Mouse (Mus musculus) olfactory bulb, adult 2 months (tissue): ENCODE measurements at regions not wholly inside any gene's neighbourhood (a gene's known extent, or its start where the extent isn't known, plus 50 kb on each side); places are given as distances from the start of the nearest gene placed in this dataset.

Experiments
- H3K27ac ChIP-seq: fragments of 200-500 bp; 2 replicates; pipeline ENCODE4 v1.5.1; 2012; ENCODE audit warnings: low read depth, low read length; ENCODE audit not compliant: insufficient read depth
- H3K4me1 ChIP-seq: fragments of 200-500 bp; 2 replicates; pipeline ENCODE4 v1.6.1; 2012; ENCODE audit warnings: low read length; ENCODE audit not compliant: control insufficient read depth, insufficient read depth
- H3K4me3 ChIP-seq: fragments of 200-500 bp; 2 replicates; pipeline ENCODE4 v1.5.1; 2012; ENCODE audit warnings: mild to moderate bottlenecking, low read depth, low read length, moderate library complexity; ENCODE audit not compliant: insufficient read depth
- CTCF ChIP-seq: fragments of 200-500 bp; IDR thresholded peaks from 2 replicates; pipeline ENCODE4 v1.5.1; 2012; ENCODE audit warnings: low read depth, mild to moderate bottlenecking, low read length, moderate library complexity; ENCODE audit not compliant: insufficient read depth
- POLR2A ChIP-seq: fragments of 200-500 bp; IDR thresholded peaks from 2 replicates; pipeline ENCODE4 v1.6.1; 2012; ENCODE audit warnings: mild to moderate bottlenecking, low read depth, low read length, moderate library complexity; ENCODE audit not compliant: insufficient read depth
- WGBS: fragments of 180-500 bp; shearing (Covaris S2); methylation state at CpG from one replicate; pipeline ENCODE4 v1.1.7; 2018; 5-methylcytosine and 5-hydroxymethylcytosine counted together

- no peak overlapping the region for H3K4me3 ChIP-seq
- WGBS, result 63% methylated on average over 2 of the region's 2 CpGs
- no peak for TF ChIP-seq POLR2A
- no peak for TF ChIP-seq CTCF
- peaks cover 3% of the 10 kb centered on the region; the same call in 1 of the 2 replicates for H3K4me1 ChIP-seq
- no peak overlapping the region for H3K27ac ChIP-seq
Measured at GRCm38 (mm10) chr13:69416726-69417125, 116.8 kb upstream of the Nsun2 start.

- TF ChIP-seq POLR2A, result no peak
- TF ChIP-seq CTCF, result no peak
- 89% methylated on average over 14 of the region's 14 CpGs for WGBS
Measured at GRCm38 (mm10) chr13:69417855-69418478, 115.6 kb upstream of the Nsun2 start.

GRCm38 (mm10) chr13:69420166-69420565 is 113.4 kb upstream of the Nsun2 start:
- Histone ChIP-seq H3K4me1 (peaks cover 3% of the 10 kb centered on the region; the same call in 1 of the 2 replicates), H3K4me3 (no peak overlapping the region), H3K27ac (no peak overlapping the region)
- no peak for TF ChIP-seq POLR2A
- TF ChIP-seq CTCF, result no peak
- WGBS, result 80% methylated on average over 8 of the region's 8 CpGs

More at GRCm38 (mm10) chr13:69417855-69418478, 115.6 kb upstream of the Nsun2 start:
- H3K4me1 ChIP-seq, result peaks cover 3% of the 10 kb centered on the region; the same call in 1 of the 2 replicates
- no peak overlapping the region for H3K4me3 ChIP-seq
- H3K27ac ChIP-seq, result no peak overlapping the region

- TF ChIP-seq CTCF (no peak), POLR2A (no peak)
- H3K4me3 ChIP-seq, result no peak overlapping the region
- H3K27ac ChIP-seq, result no peak overlapping the region
- H3K4me1 ChIP-seq, result no peaks in the 10 kb centered on the region; the same call in 1 of the 2 replicates
Measured at GRCm38 (mm10) chr13:69421966-69422365, 111.6 kb upstream of the Nsun2 start.

GRCm38 (mm10) chr13:69426117-69426516 is 107.4 kb upstream of the Nsun2 start:
- no peak for TF ChIP-seq CTCF
- H3K4me1 ChIP-seq, result no peaks in the 10 kb centered on the region; the same call in 1 of the 2 replicates
- WGBS, result 14% methylated on average over 6 of the region's 6 CpGs
- H3K27ac ChIP-seq, result no peak overlapping the region
- H3K4me3 ChIP-seq, result no peak overlapping the region

- TF ChIP-seq CTCF (no peak), POLR2A (no peak)
- H3K4me1 ChIP-seq, result peaks cover 6% of the 10 kb centered on the region
- no peak overlapping the region for H3K27ac ChIP-seq
- 57% methylated on average over 5 of the region's 5 CpGs for WGBS
- no peak overlapping the region for H3K4me3 ChIP-seq
Measured at GRCm38 (mm10) chr13:69429596-69429995, 104.0 kb upstream of the Nsun2 start.

GRCm38 (mm10) chr13:69433461-69434323 is 99.9 kb upstream of the Nsun2 start:
- TF ChIP-seq CTCF, result no peak
- no peak for TF ChIP-seq POLR2A
- Histone ChIP-seq H3K4me3 (no peak overlapping the region), H3K4me1 (peaks cover 10% of the 10 kb centered on the region), H3K27ac (no peak overlapping the region)
- 68% methylated on average over 8 of the region's 8 CpGs for WGBS

- 90% methylated on average over 9 of the region's 9 CpGs for WGBS
- no peak for TF ChIP-seq POLR2A
- no peak for TF ChIP-seq CTCF
Measured at GRCm38 (mm10) chr13:69439486-69439885, 94.1 kb upstream of the Nsun2 start.

GRCm38 (mm10) chr13:69441798-69442197 is 91.7 kb upstream of the Nsun2 start:
- H3K4me1 ChIP-seq, result no peaks in the 10 kb centered on the region
- no peak overlapping the region for H3K27ac ChIP-seq
- no peak for TF ChIP-seq POLR2A
- TF ChIP-seq CTCF, result no peak
- WGBS, result 90% methylated on average over 1 of the region's 1 CpGs
- H3K4me3 ChIP-seq, result no peak overlapping the region

More at GRCm38 (mm10) chr13:69439486-69439885, 94.1 kb upstream of the Nsun2 start:
- Histone ChIP-seq H3K4me3 (no peak overlapping the region), H3K27ac (no peak overlapping the region), H3K4me1 (peaks cover 5% of the 10 kb centered on the region)
